In the genomic region with DNA sequence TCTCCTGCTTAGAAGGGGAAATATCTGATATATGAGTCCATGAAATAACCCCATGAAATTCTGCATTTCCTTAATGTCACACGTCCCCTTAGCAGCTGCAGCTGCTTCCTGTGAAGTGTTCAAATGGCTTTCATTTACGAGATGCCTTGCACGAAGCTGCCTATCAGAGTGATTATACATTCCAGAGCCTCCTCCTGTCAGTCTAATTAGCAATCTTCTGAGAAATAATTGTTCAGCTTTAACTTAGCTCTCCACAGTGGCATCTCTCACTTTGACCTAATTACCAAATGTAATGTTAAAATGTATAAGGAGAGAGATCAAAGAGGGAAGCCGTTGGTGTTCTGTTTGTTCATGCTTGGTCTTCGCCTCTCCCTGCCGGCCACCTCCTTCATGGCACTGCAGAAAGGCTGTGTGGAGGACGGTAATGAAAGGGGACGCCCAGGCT, we compare ENCODE assay signal across 12 mouse cellular contexts.
DNase-seq lines count a peak whose midpoint lies in the region; ATAC-seq and TF ChIP-seq lines count a peak whose summit lies in the region.
"Had no signal": no experiment of that assay in that cellular context is flagged by ENCODE, and none has a peak within 500 bp of the region (broad histone marks: within the 10 kb centered on the region; RNA-seq: fewer than 3 reads in every experiment).

No protein-coding gene starts in this region.

- H3K4me1 ChIP-seq in kidney, postnatal 0 days (replicated peaks; ENCODE audit: insufficient read depth, low read length) = peaks cover 7% of the 10 kb centered on the region
- peaks cover 40% of the 10 kb centered on the region for H3K4me1 ChIP-seq in embryonic facial prominence, embryonic 15.5 days
- peaks cover 70% of the 10 kb centered on the region for H3K4me1 ChIP-seq in neural tube, embryonic 13.5 days (replicated peaks)

- H3K4me2 ChIP-seq in kidney, postnatal 0 days (ENCODE audit: low read length) = no peak overlapping the region
- no peak overlapping the region for H3K4me2 ChIP-seq in embryonic facial prominence, embryonic 15.5 days (replicated peaks)
- peak overlapping the region; percentile 15 for H3K4me2 ChIP-seq in neural tube, embryonic 13.5 days

- H3K36me3 ChIP-seq in kidney, postnatal 0 days (ENCODE audit: insufficient read depth, low read length) = no peaks in the 10 kb centered on the region
- H3K36me3 ChIP-seq in embryonic facial prominence, embryonic 15.5 days = no peaks in the 10 kb centered on the region
- H3K36me3 ChIP-seq in neural tube, embryonic 13.5 days = no peaks in the 10 kb centered on the region

- no peak overlapping the region for H3K4me3 ChIP-seq in kidney, postnatal 0 days (replicated peaks; ENCODE audit: low read depth, low read length)
- no peak overlapping the region for H3K4me3 ChIP-seq in embryonic facial prominence, embryonic 15.5 days (replicated peaks)
- no peak overlapping the region for H3K4me3 ChIP-seq in neural tube, embryonic 13.5 days

- DNase-seq in kidney, postnatal 0 days (ENCODE audit: low spot score) = peak; percentile 83
- DNase-seq in kidney, postnatal 14 days = no peak
- peak; percentile 39 for DNase-seq in hindlimb bud, embryonic 11.5 days (ENCODE audit: extremely low spot score, low read depth, low spot score)
- no peak for DNase-seq in gastrocnemius, postnatal 10 days
- DNase-seq in T-cell, adult 2 months (ENCODE audit: low spot score) = no peak
- no peak for DNase-seq in heart, postnatal 10 days
- DNase-seq: adrenal gland, postnatal 25 days had no signal

- intact Hi-C loops in heart, postnatal 10 days (cut with DNase I) = no loop called here

- 0 out of 2 replicates have a peak overlapping the region, but pooled peaks have one; percentile 3 for H3K27ac ChIP-seq in kidney, postnatal 0 days
- peak overlapping the region; percentile 68 for H3K27ac ChIP-seq in embryonic facial prominence, embryonic 15.5 days (replicated peaks)
- H3K27ac ChIP-seq in neural tube, embryonic 13.5 days (replicated peaks) = peak overlapping the region; percentile 85
- H3K27ac ChIP-seq: liver, embryonic 14.5 days had no signal

- ATAC-seq in kidney, postnatal 0 days (replicated peaks; ENCODE audit: low FRiP score, low read depth) = no peak
- no peak for ATAC-seq in embryonic facial prominence, embryonic 15.5 days (ENCODE audit: insufficient number of reproducible peaks, low FRiP score, low TSS enrichment, low read depth)
- no peak; the same call in 1 of the 2 replicates for ATAC-seq in neural tube, embryonic 13.5 days (ENCODE audit: low read depth)
- ATAC-seq: intestine, embryonic 16.5 days had no signal

- H3K9ac ChIP-seq in kidney, postnatal 0 days (ENCODE audit: low read depth, low read length) = no peak overlapping the region
- no peak overlapping the region for H3K9ac ChIP-seq in embryonic facial prominence, embryonic 15.5 days
- peak overlapping the region; percentile 54; the same call in 1 of the 2 replicates for H3K9ac ChIP-seq in neural tube, embryonic 13.5 days
- H3K9ac ChIP-seq: liver, embryonic 14.5 days had no signal

- 0 out of 2 replicates have a peak, but pooled peaks have one; percentile 8 for TF ChIP-seq CTCF in kidney, postnatal 0 days (IDR thresholded peaks at IDR 0.05; ENCODE audit: low read depth)

- H3K9me3 ChIP-seq in kidney, postnatal 0 days (replicated peaks; ENCODE audit: low read length) = no peaks in the 10 kb centered on the region
- no peaks in the 10 kb centered on the region; the same call in 1 of the 2 replicates for H3K9me3 ChIP-seq in embryonic facial prominence, embryonic 15.5 days (replicated peaks)
- no peaks in the 10 kb centered on the region for H3K9me3 ChIP-seq in neural tube, embryonic 13.5 days

- no peaks in the 10 kb centered on the region for H3K27me3 ChIP-seq in kidney, postnatal 0 days (ENCODE audit: insufficient read depth, low read length)
- H3K27me3 ChIP-seq in embryonic facial prominence, embryonic 15.5 days = no peaks in the 10 kb centered on the region
- no peaks in the 10 kb centered on the region for H3K27me3 ChIP-seq in neural tube, embryonic 13.5 days
- H3K27me3 ChIP-seq: CH12.LX had no signal

- 18% methylated on average over 8 of the region's 8 CpGs for WGBS in kidney, postnatal 0 days
- WGBS in embryonic facial prominence, embryonic 15.5 days = 16% methylated on average over 8 of the region's 8 CpGs
- WGBS in neural tube, embryonic 13.5 days = 14% methylated on average over 8 of the region's 8 CpGs

Comparison
In these comparisons a context has a peak if more than half of its experiments do, and no peak if none do; other contexts are left out.
1. DNase-seq: peak in kidney, postnatal 0 days (single experiment) and hindlimb bud, embryonic 11.5 days (single experiment); none in kidney, postnatal 14 days (single experiment), gastrocnemius, postnatal 10 days (single experiment), T-cell, adult 2 months (single experiment) and heart, postnatal 10 days (0 of 2).
2. H3K27ac ChIP-seq: peak in every context shown above with its lines; median percentile 85 in neural tube, embryonic 13.5 days; 68 in embryonic facial prominence, embryonic 15.5 days; 3 in kidney, postnatal 0 days.